Mouse (Mus musculus): ENCODE measurements around the gene Foxo6.

- TF ChIP-seq MYOG (IDR thresholded peaks at IDR 0.05; ENCODE audit: control insufficient read depth in 1 of 3, insufficient read depth in 1 of 3, insufficient read length in 2 of 3, low read depth in 2 of 3) (no peak), MAX (IDR thresholded peaks at IDR 0.05; ENCODE audit: low read depth) (no peak), TCF3 (IDR thresholded peaks at IDR 0.05; ENCODE audit: insufficient read length, low read depth) (no peak), SRF (IDR thresholded peaks at IDR 0.05; ENCODE audit: control insufficient read depth, insufficient read length, low read depth) (no peak), POLR2A (IDR thresholded peaks at IDR 0.05; ENCODE audit: insufficient read length, low read depth) (no peak), USF1 (IDR thresholded peaks at IDR 0.05; ENCODE audit: low read depth) (no peak), E2F4 (IDR thresholded peaks at IDR 0.05; ENCODE audit: insufficient read depth) (no peak), POLR2AphosphoS2 (IDR thresholded peaks at IDR 0.05; ENCODE audit: insufficient read length, low read depth) (no peak)
These were observed 30.4 kb upstream of the Foxo6 start for GRCm38 (mm10) chr4:120317541-120317940.
